Mouse (Mus musculus): ENCODE data around the gene Efnb3. TPM values are rescaled to one million over a fixed set of nuclear protein-coding genes. Genes with fewer than 3 reads are reported as not detected.
A peak's percentile ranks its signal among the peaks of the same experiment; 100 is the strongest.

Efnb3 gene
- total RNA-seq, 2 experiments from 2014 or later, result 147 to 154 TPM

- DNase-seq (ENCODE audit: extremely low spot score in 1 of 2, low spot score in 2 of 2), result peak in 1 of 2 experiments; percentile 28
- intact Hi-C loops (cut with DNase I), result no loop called here
Measured at GRCm38 (mm10) chr11:69527098-69528030, 32.6 kb downstream of the Efnb3 start.

DNA sequence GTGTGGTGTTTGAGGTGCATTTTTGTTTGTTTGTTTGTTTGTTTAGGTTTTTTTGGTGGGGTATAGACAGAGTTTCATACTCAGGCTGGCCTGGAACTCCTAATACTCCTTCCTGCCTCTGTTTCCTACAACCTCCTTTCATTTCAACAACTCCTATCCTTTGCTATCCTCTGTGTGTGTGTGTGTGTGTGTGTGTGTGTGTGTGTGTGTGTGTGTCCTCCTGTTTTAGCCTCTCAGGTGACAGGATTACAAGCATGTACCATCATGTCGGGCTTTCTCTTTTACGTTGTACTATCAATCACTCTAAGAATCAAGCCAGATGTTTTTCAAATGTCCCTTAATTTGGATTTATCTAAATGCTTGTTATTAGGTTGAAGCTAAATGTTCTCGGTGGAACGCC lies 33.4 kb downstream of the Efnb3 start:
- intact Hi-C loops (cut with DNase I), result no loop called here
- DNase-seq (ENCODE audit: extremely low spot score in 1 of 2, low spot score in 2 of 2), result no peak

DNA sequence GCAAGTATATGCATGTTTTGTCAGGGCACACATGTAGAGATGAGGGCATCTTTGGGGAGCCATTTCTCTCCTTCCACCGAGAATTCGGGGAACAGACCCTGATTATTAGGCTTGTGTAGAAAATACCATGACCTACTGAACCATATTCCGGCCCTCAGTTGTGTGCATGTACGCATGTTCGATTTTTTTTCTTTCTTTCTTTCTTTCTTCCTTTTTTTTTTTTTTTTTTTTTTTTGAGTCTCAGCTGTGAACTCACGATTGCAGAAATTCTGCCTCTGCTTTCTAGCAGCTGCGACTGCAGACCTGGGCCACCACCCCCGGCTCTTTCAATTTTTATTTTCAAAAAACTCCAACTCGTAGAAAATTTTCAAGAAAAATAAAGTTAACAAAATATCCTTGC lies 34.3 kb downstream of the Efnb3 start:
- intact Hi-C loops (cut with DNase I), result no loop called here
- no peak for DNase-seq (ENCODE audit: extremely low spot score in 1 of 2, low spot score in 2 of 2)

DNA sequence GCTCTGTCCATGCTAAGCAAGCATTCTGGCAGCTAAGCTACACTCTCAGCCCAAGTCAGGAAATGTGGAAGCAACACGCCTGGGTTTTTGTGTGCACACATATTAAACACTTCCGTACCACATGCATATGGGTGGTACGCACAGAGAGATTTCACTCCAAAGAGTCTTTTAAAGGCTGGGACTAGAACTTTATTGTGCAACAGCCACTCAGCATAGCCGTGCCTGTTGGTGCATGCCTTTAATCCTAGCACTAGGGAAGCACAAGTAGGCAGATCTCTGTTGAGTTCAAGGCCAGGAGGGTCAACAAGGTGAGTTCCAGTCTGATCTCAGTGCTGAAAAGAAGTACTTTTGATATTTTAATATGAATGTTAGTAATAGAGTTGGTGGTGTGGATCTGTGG lies 36.4 kb downstream of the Efnb3 start:
- intact Hi-C loops (cut with DNase I), result no loop called here
- DNase-seq (ENCODE audit: extremely low spot score in 1 of 2, low spot score in 2 of 2), result no peak

DNA sequence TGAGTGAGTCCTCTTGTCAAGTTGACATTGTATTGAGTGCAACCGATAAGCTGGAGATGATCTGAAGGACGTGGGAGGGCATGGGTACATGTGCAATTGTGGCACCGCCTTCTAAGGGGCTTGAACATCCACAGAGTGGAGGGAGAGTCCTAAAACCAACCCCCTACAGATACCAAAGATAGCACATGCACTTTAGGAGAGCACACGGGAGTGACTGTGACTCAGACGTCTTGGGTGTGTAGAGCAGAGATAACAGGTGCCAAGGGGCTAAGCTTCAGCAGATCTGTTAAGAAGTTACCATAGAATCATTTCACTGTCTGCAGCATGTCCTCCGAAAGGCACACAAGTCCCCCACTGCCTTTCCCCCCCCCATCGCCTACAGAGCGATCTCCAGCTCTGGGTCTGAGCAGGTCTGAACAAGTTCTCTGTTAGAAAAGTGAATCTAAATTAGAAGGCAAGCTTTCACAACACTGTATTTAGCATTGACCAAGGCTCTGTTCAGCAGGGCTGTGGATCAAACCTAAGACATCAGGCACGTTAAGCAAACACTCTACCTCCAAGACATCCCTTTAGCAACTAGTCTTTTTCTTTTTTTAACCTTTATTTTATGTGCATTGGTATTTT lies 38.4 kb downstream of the Efnb3 start:
- intact Hi-C loops (cut with DNase I), result no loop called here
- DNase-seq (ENCODE audit: extremely low spot score in 1 of 2, low spot score in 2 of 2), result peak in 1 of 2 experiments; percentile 7

- DNase-seq (ENCODE audit: extremely low spot score in 1 of 2, low spot score in 2 of 2), result peak in 1 of 2 experiments; percentile 16
- intact Hi-C loops (cut with DNase I), result no loop called here
Measured at GRCm38 (mm10) chr11:69519976-69520375, 40.0 kb downstream of the Efnb3 start.

DNA sequence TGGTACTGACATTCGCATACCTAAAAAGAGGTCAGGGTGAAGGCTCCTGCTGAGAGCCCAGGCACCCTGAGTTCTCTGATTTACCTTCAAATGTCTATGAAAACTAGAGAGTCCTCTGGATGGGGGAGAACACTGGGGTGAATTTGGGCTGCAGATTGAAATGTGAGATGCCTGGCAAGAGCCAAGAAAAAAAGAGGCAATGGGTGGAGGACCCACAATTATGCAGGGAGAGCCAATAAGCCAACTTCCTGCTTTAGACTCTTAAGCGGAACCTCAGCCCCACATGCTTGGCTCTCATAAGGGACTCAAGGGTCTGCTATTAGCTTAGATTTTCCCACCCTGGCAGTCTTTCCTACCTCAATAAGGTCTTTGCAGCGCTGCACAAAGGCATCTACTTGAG lies 43.3 kb downstream of the Efnb3 start:
- DNase-seq (ENCODE audit: extremely low spot score in 1 of 2, low spot score in 2 of 2), result no peak
- intact Hi-C loops (cut with DNase I), result no loop called here

DNA sequence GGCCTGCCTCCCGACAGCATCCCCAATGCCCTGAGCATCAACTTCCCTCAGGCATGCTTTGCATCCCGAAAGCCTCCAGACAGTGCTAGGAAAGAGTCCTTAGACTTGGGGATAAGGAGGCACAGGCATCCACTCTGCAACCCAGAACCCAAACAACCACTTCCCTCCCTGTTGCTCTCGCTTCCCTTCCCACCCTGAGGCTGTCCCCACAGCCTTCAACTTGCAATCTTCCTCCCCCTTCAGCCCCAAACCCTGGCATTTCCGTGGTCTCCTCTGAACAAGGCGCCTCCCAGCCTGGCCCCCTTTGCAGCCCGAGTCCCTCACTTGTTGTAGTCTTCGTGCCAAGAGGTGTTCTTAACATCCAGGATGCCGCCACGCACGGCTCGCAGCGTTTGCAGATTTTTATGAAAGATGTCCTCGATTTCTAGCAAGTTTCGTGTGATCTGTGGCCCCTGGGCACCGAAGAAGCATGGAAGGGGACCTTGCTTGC lies 43.8 kb downstream of the Efnb3 start:
- intact Hi-C loops (cut with DNase I), result no loop called here

GRCm38 (mm10) chr11:69513840-69514239 lies 46.2 kb downstream of the Efnb3 start:
- DNase-seq (ENCODE audit: extremely low spot score in 1 of 2, low spot score in 2 of 2), result peak; percentile 57 to 69
- intact Hi-C loops (cut with DNase I), result loop anchor here (2.0 to 5.0 kb wide), 3 partner anchors 72 to 257 kb away; no protein-coding TSS in a partner anchor

More for the DNA sequence above, 43.8 kb downstream of the Efnb3 start:
- DNase-seq (ENCODE audit: extremely low spot score in 1 of 2, low spot score in 2 of 2), result peak in 1 of 2 experiments; percentile 17

DNA sequence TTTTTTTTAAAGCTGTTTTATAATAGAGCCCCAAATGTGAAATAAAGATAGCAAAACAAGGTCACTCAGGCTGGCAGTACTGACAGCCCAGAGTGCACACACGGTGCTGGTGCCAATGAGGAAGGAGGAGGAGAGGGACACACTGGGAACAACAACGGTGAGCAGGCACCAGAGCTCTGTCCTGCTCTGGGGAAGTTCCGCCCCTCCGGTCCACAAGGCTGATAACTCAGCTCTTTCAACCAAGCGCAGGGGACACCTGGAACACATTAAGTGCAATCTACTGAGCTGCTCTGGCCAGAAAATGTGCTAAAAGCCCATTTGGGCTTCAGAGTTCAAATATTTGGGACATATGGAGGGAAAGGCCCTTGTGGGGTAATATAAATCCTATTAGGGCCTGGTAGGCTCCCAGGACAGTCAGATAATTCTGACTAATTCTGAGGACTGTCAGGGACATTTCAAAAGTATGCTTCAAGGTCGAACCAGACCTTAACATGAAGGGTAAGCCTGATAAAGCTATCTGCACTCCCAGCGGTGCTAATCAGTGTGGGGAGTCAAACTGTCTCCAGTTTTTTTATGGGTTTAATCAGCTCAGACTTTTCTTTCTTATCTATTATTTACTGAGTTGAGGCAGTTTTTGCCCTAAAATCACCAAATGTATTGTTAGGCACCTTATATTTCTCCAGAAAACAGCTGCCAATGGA lies 49.1 kb downstream of the Efnb3 start:
- intact Hi-C loops (cut with DNase I), result loop anchor here (5.0 kb wide), 2 partner anchors 69 to 109 kb away; no protein-coding TSS in a partner anchor

More for the DNA sequence above, 49.1 kb downstream of the Efnb3 start:
- DNase-seq (ENCODE audit: extremely low spot score in 1 of 2, low spot score in 2 of 2), result peak in 1 of 2 experiments; percentile 13

Small RNA genes within 50 kb of the gene (microRNA-seq; reads per million reads assigned to microRNA genes)
- gene Gm27493, result not detected

Other genes with a start within 250 kb of the Efnb3 start
- gene Cntrob, start 236.4 kb downstream of the Efnb3 start, total RNA-seq (2021), result 10 to 100 TPM; 13.2 to 15.0 TPM
- gene Trappc1, start 236.2 kb downstream of the Efnb3 start, total RNA-seq (2021), result 10 to 100 TPM; 68.9 to 69.5 TPM
- gene Kcnab3, start 233.9 kb downstream of the Efnb3 start, total RNA-seq (2021), result 10 to 100 TPM; 12.3 to 17.9 TPM
- 10 to 100 TPM; 74.8 to 82.8 TPM for gene Rnf227, start 219.7 kb downstream of the Efnb3 start, total RNA-seq (2021)
- 100 to 1,000 TPM; 525 to 527 TPM for gene Chd3, start 190.8 kb downstream of the Efnb3 start, total RNA-seq (2021)
- 10 to 100 TPM; 84.2 to 85.7 TPM for gene Naa38, start 164.7 kb downstream of the Efnb3 start, total RNA-seq (2021)
- 10 to 100 TPM; 37.9 to 39.8 TPM for gene Cyb5d1, start 164.6 kb downstream of the Efnb3 start, total RNA-seq (2021)
- 1 to 10 TPM; 2.8 to 3.0 TPM for gene Tmem88, start 162.0 kb downstream of the Efnb3 start, total RNA-seq (2021)
- 10 to 100 TPM; 42.7 to 43.9 TPM for gene Kdm6b, start 146.5 kb downstream of the Efnb3 start, total RNA-seq (2021)
- gene Dnah2, start 11.1 kb downstream of the Efnb3 start, total RNA-seq (2021), result 1 to 10 TPM; 4.2 to 5.7 TPM
- 1 to 10 TPM; 6.3 to 7.6 TPM for gene Wrap53, start 20.1 kb upstream of the Efnb3 start, total RNA-seq (2021)
- 10 to 100 TPM; 20.5 to 26.1 TPM for gene Trp53, start 20.2 kb upstream of the Efnb3 start, total RNA-seq (2021)
- 100 to 1,000 TPM; 395 to 416 TPM for gene Atp1b2, start 45.7 kb upstream of the Efnb3 start, total RNA-seq (2021)
- not detected for gene Shbg, start 57.7 kb upstream of the Efnb3 start, total RNA-seq (2021)
- gene Sat2, start 61.8 kb upstream of the Efnb3 start, total RNA-seq (2021), result 10 to 100 TPM; 12.7 to 15.2 TPM
- gene Fxr2, start 72.8 kb upstream of the Efnb3 start, total RNA-seq (2021), result 10 to 100 TPM; 92.0 to 99.4 TPM
- not detected for gene Sox15, start 95.1 kb upstream of the Efnb3 start, total RNA-seq (2021)
- 10 to 100 TPM; 87.3 to 95.6 TPM for gene Mpdu1, start 102.4 kb upstream of the Efnb3 start, total RNA-seq (2021)
- gene Cd68, start 105.9 kb upstream of the Efnb3 start, total RNA-seq (2021), result 10 to 100 TPM; 11.6 to 12.2 TPM
- 100 to 1,000 TPM; 455 to 466 TPM for gene Eif4a1, start 112.2 kb upstream of the Efnb3 start, total RNA-seq (2021)
- 100 to 1,000 TPM in 1 of 2 experiments, 10 to 100 TPM in 1; 96.9 to 103 TPM for gene Senp3, start 121.9 kb upstream of the Efnb3 start, total RNA-seq (2021)
- gene Tnfsf13, start 125.6 kb upstream of the Efnb3 start, total RNA-seq (2021), result 1 to 10 TPM in 1 of 2 experiments, under 1 TPM in 1; 0.39 to 1.6 TPM
- 1 to 10 TPM; 7.4 TPM for gene Tnfsf12, start 135.6 kb upstream of the Efnb3 start, total RNA-seq (2021)
- gene Tnfsfm13, start 135.9 kb upstream of the Efnb3 start, total RNA-seq (2021), result 1 to 10 TPM in 1 of 2 experiments, under 1 TPM in 1; 0.81 to 1.5 TPM
- gene Polr2a, start 198.4 kb upstream of the Efnb3 start, total RNA-seq (2021), result 10 to 100 TPM; 52.1 to 52.9 TPM
- not detected for gene Slc35g3, start 201.8 kb upstream of the Efnb3 start, total RNA-seq (2021)
- 10 to 100 TPM; 57.1 to 67.6 TPM for gene Zbtb4, start 205.7 kb upstream of the Efnb3 start, total RNA-seq (2021)
- gene Chrnb1, start 235.7 kb upstream of the Efnb3 start, total RNA-seq (2021), result 1 to 10 TPM in 1 of 2 experiments, under 1 TPM in 1; 0.95 to 1.2 TPM
- gene Fgf11, start 241.7 kb upstream of the Efnb3 start, total RNA-seq (2021), result 10 to 100 TPM; 20.0 to 21.5 TPM
- gene Tmem102, start 245.4 kb upstream of the Efnb3 start, total RNA-seq (2021), result not detected